Mouse (Mus musculus) yolk sac, embryonic 10.5 days (tissue): ENCODE measurements around the gene Mcfd2.
"Not testable (repeated sequence)": the region's sequence is repeated elsewhere in the genome, so short reads cannot be mapped to it uniquely, and the experiment has no call there.

Experiments
- DNase-seq: peaks from one replicate; pipeline ENCODE4 v3.0.0-alpha.2; 2017; ENCODE audit warnings: low spot score

Gene Mcfd2

DNA sequence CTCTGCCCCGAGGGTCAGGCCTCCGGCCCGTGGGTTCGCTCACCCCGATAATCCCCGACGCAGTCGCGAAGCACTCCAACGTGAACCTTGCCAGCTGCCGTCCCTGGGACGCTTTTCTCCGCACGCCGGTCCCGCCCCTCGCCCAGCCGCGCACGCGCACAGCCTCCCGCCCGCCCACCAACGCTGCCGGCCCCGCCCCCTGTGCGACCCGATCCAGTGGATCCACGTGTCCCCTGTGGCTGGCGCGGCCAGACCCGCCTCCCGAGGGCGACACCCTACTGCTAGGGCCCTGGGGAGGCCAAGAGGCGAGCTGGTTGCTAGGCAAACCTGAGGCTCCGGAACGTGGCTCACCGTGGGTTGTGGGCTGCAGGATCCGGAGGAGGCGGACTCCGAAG, at the start of gene Mcfd2:
TSS of gene Mcfd2 (minus strand) at position 144 of the 395 bp plus-strand sequence.
- peak; percentile 98 for DNase-seq

DNA sequence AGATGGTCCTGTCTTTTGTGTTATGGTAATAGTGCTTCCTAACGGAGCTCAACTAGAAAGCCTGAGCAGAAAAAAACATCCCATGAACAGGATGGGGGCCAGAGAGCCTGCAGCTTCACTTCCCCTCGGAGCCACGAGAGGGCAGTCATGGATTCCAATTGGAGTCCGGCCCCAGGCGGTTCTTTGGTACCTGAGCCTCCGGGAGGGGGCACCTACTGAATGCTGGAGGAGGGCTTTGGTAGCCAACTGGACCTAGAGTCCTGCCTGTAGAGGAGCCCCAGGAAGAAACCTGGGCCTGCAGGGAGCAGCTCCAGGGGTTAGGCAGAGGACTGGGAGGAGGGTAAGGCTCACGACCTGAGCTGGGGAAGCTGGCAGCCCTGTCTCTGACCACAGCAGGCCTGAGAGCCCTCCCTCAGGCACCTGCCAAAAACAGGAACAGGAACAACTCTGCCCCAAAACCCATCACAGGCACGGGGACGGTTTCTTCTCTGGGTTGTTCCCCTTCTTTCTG, 49.3 kb upstream of the Mcfd2 start:
- DNase-seq = peak; percentile 76

DNA sequence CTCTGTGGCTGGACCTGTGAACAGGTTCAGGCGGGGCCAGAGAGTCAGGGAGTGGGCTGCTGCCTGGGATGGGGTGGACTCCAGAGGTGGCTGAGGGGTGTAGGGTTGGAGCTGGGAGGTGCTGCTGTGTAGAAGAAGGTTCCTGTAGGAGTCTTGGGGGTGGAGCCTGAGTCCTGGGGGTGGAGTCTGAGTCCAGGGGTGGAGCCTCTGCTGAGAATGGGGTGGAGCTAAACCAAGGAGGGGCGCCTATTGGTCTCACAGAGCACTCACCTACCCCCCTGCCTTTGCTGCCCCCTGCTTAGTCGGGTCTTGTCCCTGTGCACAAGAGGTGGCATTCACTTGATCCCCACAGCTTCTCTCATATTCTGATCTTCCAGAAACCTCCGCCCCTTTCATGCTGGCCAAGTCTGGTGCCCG, 48.8 kb upstream of the Mcfd2 start:
- DNase-seq = no peak

DNA sequence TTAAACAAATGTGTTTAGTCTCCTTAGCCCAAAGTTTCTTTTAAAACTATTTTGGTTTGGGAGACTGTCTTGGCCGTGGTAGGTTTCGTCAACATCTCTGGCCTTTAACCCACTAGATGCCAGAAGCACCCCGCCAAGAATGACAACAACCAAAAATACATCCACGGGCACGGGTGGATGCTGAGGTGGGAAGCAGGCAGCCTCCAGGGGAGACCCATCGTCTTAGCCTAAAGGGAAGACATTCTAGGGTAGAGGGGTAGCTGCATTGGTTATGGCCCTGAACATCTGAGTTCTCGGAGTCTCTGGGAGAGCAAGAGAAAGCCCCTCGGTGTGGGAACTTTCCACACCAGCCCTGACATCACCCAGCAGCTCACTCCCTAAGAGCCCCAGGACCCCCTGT, 48.4 kb upstream of the Mcfd2 start:
- no peak for DNase-seq

DNA sequence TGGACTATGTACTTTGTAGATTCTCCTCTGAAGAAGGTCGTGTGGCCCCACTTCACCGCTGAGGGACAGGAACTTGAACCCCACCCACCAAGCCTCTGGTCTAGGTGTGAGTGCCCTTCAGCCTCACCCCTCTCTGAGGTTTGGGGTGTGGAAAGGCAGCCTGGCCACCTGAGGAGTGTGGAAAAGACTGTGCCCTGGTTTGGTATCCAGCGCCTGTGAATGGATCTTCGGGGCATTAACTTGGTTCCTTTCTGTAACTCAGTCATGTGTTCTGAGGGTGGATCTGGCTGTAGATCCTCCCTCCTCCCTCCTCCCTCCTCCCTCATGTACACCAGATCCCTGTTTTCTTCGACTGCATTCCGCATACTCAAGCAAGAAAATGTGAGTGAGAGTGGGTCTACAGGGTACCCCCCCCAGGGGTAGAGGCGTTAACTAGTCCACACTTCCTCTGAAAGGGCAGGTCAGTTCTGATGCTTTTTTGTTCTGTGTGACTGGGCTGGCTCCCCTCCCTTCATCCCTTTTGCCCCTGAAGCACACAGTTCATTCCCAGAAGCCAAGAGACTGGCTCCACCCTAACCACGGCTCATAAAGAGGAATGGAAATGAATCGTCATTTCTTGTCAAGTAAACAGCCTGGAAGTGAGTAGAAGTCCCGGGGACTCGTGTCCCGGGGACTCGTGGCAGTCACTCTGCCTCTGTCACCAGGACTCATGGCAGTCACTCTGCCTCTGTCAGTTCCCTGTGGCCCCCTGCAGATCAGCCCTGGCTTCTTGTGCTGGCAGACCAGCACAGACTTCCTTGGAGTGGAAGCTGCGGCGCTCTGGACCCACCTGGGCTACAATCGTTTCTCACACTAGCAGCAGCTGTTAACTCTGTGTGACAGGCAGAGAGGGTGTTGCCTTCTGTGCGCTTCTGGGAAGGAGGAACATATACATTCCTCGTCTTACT, 47.5 kb upstream of the Mcfd2 start:
- peak; percentile 72 for DNase-seq

DNA sequence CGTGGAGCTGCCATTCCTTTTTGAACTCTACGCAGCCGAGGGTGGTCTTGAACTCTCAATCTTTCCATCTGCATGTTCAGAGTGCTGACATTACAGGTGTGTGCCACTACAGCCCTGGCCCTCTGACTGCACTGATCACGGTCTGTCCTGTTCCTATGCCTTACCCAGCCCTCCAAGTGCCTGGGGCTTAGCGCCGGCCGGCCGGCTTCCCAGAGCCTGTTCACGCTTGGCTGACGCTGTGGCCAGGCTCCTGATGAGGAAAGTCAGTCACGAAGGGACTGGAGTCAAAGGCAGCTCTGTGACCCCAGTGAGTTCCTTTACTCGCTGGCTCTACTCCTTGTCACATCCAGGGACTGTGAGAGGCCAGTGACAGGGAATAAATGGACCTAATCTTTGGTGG, 46.6 kb upstream of the Mcfd2 start:
- DNase-seq = peak; percentile 40

DNA sequence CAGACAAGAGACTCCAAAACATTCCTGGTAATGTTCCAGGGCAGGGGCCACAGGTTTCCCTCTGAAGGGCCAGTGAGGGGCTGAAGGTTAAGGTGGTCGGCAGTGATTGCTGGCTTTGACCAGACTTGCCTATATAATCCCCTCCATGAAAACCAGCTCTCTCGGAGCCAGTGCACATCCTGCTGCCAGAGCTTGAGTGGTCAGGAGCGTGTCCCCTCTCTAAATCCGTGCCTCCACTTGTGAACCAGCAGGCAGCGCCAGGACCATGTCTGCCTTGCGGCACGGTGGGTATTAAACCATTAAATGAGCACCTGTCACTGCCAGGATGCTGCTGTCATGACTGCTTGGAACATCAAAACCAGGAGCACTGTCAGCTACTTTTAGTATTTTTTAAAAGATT, 44.8 kb upstream of the Mcfd2 start:
- no peak for DNase-seq

DNA sequence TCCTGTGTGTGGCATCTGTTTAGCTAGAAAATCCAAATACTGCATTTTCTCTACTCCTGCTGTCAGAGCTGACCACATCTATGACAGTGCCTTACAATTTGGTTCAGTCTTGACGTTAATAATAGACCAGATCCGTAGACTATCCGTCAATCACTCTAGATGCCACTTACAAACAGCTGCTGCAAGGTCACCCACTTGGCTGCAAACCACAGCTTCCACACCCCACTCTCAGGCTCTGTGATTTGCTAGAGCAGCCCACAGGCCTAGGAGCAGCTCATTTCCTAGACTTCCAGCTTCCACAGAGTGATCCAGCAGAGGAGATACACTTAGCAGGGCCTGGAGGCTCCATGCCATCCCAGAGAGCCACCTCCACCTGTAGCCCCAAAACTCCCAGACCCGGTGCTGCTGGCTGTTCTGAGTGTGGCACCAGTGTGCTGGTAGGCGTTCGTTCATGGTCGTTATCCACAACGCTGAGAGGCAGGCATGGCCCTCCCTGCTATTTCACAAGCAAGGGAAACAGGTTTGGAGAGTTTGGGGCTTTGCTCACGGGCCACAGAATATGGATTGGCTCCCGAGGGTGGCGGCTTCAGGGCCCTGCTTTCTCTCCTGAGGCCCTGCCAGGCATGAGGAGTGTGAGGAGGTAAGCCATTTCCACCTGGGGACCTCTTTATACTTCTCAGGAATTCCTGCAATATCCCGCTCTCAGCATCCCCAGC, 43.5 kb upstream of the Mcfd2 start:
- no peak for DNase-seq

DNA sequence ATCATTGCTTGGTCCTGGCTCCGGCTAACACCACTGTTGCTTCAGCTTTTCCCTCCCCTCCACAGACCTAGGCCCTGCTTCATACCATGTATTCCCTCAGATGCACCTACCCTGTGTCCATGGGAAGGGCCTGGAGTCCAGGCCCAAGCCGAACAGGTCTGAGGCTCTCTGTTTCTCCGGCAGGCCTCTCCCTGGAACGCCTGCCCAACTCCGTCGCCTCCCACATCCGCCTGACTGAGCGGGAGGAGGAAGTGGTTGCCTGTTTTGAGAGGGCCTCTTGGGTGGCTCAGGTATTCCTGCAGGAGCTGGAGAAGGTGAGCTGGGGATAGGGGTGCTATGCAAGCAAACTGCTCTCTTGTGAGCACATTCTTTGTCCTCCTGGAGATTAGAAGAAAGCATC, 41.0 kb upstream of the Mcfd2 start:
- no peak for DNase-seq

DNA sequence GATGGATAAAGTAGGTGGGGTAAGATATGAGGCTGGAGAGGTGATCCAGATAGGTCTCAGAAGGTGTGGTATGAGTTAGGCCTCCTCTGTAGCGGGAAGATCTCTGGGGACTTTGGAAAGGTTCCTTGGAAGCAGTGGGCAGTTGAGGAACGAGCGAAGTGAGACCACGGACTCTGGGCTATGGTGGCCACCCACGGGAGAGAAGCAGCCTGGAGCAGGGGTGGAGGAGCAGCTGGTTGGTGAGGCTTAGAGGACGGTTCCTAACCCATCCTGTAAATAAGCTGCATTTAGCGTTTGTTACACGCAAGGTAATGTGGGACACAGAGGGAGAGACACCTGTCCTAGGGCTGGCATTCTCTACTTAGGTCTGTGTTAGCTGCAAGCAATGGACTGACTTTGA, 39.3 kb upstream of the Mcfd2 start:
- no peak for DNase-seq

DNA sequence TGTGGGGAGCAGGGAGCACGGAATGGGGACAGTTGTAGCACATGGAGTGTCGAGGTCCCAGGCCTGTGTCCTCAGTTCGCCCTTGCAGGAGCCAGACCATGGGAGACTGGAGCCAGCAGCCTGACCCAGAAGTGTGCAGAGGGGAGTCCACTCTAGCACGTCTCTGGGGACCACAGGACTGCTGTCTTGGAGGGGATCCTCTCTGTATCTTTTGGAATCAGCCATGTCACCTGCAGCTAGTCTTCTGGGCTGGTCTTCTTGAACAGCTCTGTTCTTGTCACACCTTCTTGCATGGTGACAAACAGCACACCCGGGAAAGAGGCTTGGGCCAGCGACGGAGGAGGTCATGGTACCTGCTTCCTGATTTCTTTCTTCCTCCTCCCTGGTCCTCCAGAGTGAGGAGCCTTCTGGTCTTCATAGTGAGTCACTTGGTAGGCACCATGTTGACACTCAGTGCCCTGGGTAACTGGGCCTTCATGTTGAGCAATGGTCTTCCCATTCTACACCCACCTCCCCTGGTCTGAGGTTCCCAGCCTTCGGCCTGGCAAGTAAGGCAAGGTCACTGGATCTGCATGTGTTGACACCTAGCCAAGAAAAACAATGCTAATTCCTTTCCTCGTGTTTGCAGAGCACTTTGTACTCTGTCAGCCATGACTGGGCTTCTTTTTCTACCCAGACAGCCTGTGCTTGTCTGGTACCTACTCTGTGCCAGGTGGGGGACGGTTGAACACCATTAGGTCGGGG, 38.6 kb upstream of the Mcfd2 start:
- DNase-seq = no peak

DNA sequence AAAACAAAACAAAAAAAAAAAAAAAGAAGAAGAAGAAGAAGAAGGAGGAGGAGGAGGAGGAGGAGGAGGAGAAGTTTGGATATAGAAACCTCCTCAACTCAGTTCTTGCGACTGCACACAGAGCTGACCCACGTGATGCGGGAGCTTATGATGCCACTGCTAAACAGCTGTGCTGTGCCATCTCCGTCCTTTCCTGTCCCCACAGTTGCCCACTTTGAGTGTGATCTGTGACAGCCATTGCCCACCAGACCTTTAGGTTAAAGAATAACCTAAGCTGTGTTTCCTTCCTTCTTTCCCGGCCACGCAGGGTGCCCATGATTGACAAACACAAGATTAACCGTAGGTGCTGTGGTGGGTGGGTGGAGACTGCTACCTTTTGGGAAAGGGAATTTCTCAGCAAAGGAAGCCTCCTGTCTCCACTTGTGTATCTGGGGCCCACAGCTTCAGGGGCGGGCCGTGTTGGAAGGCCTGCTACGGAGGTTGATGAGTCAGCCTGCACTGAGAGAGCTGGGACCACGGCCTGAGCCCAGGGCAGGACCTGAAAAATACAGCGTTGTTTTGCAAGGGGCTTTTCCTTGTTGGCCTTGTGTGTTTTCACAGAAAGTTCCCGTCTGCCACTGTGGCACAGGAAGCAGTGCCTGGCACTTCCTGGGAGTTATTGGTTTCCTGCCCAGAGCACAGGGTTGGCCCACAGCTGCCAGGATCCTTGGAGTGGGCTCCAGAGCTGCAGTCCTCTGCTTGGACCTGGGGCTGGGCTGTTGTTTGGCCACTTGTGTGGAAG, 36.5 kb upstream of the Mcfd2 start:
- DNase-seq = no peak

DNA sequence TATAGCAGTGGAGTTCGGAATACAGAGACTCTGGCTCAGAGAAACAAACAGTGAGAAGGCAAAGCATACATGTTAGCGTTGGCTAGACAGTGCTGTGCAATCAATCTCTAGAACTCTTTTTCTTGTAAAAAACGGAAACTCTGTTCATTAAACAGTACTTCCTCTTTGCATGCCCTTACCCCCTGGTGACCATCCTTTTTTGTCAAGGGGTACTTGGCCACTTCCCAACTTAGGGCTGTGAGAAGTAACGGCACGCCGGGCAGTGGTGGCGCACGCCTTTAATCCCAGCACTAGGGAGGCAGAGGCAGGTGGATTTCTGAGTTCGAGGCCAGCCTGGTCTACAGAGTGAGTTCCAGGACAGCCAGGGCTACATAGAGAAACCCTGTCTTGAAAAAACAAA, 35.9 kb upstream of the Mcfd2 start:
- DNase-seq = not testable (repeated sequence)

DNA sequence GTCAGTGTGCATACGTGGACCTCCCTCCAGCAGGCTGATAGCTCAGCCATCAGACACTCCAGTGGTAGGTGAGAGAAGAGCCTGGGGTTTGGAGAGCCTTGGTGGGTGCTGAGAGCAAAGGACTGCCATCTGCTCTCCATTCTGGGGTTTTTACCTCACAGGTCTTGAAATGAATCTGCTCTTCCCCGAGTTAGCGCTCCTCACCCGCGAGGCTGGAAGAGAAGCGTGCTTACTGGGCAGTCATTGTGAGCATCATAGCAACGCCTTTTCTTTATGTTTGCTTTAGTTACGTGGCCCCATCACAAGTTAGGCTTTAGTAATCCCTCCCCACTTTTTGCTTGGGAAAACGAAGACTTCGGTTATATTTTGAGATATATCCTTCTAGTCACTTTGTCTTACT, 34.6 kb upstream of the Mcfd2 start:
- DNase-seq = no peak

DNA sequence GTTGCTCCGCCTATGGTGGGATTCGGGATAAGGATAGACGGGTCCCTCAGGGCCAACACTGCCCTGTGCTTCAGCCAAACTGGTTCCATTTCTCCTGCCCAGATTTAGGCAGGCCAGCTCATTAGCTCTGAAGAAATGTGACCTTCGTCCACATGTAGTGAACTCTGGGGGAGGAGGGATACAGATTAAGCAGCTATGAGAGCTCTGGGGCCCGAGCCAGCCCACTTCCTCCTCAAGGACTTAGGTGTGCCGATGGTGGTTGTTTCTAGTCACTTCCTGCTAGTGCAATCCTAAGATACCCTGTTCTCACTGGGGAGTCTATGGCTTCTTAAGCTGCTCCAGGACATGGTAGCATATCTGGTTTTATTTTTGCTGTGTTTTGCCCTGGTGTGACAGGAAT, 33.2 kb upstream of the Mcfd2 start:
- no peak for DNase-seq

DNA sequence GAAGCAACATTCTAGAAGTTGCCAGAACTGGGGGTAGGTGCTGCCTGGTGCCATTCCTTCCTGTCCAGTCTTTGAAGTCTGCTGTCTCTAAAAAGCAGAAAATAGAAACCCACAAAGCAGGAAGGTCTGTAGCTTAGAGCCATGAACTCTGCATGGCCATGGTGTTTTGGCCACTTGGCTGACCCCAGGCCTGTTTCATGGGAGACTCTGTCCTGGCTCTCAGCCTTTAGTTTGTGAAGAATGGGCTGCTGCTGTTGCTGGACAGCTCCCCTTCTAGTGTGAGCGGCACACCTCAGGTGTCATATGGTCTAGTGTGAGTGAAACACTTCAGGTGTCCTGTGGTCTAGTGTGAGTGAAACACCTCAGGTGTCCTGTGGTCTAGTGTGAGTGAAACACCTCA, 31.0 kb upstream of the Mcfd2 start:
- not testable (repeated sequence) for DNase-seq

DNA sequence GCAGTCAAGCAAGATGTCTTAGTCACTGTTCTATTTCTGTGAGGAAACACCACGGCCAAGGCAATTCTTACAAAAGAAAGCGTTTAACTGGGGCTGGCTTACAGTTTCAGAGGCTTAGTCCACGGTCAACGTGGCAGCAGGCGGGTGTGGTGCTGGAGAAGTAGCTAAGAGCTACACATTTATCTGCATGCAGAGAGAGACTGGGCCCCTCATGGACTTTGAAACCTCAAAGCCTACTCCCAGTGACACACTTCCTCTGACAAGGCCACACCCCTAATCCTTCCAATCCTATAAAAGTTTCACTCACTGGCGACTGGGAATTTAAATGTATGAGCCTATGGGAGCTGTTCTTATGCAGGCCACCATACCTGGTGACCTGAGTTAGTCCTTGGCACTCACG, 30.0 kb upstream of the Mcfd2 start:
- no peak for DNase-seq

DNA sequence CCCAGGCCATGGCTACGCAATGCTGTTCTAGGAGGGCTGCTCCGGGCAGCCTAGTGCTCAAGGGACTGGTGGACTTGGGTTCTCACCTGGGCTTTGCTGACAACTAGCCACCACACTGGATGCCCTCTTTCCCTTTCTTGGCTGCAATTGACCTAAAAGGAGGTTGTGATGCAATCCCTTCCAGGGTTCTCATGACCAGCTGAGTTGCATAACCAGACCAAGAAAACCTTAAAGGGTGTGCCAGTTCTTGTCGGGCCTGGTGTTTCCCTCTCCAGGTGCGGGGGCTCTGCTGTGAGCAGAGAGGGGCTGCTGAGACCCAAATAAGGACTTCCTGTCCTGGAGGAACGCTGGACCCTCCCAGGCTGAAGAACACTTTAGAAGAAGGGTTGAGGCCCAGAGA, 27.4 kb upstream of the Mcfd2 start:
- DNase-seq = no peak

DNA sequence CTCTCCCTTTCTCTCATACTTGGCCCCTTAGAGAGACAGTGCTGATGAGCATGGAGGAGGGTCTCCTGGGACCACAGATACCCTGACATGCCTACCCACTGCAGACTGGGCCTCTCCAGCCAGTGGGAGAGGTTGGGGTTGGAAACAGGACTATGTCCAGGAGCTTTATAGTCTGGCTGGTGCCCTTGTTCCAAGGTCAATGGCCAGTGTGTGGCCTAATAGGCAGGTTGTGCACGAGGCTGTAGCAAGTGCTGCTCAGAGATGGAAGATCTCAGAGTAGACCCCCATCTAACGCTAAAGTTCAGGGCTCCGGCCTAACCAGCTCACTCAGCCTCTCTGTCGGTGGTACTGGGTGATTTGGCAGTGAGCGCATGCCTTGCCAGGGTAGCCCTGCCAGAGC, 26.0 kb upstream of the Mcfd2 start:
- no peak for DNase-seq

DNA sequence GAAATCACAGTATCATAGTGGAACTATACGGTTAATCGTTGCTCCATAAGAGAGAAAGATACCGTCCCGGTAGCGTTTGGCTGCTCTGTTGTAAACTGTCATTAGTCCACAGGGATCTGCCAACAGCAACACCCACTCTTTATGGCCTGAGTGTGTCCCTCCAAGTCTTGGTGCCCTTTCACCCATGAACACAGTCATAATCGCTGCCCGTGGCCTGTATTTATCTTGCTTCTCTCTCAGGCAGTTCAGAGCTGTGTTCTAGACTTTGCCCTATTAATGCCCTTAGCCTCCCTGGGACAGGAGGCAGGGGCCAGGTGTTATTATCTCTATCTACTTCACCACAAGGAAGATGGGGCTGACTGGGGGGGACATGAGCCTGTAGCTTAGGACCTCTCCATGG, 25.3 kb upstream of the Mcfd2 start:
- DNase-seq = no peak

DNA sequence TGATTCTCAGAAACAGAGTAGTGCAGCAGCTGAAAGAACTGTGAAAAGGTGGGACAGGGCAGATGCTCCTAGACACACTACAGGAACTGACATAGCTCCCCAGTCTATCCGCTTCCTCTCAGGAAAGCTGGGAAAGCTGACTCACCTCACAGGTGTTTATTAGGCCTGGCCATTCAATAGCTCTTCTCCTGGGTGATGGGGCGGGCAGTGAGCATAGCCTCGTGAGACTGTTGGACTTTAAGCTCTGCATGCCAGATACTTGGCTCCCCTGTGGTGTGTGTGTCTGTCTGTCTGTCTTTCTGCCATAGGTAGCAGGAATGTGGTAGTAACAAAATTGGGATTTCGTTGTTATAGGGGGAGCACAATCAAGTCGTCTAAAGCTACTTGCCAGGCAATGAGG, 23.6 kb upstream of the Mcfd2 start:
- peak; percentile 71 for DNase-seq

DNA sequence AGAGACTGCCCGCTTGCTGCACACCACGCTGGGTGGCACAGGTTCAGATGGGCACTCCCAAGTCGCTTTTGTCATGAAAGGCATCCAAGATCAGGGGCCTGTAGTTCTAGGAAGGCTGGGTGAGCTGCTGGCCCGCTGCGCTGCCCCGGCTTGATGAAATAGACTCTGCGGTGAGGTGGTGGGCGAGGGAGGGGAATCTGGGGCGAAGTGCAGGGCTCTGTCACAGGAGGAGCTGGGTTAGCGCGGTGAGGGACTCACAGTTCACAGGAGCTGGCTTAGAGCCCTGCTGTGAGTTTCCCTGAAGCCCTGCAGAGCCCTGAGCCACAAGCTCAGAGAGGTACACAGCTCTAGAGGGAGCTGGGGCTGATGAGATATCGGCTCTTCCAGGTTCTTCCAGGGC, 22.4 kb upstream of the Mcfd2 start:
- DNase-seq = no peak
